Mouse (Mus musculus) E14TG2a.4 (cell line): ENCODE results near the gene Cyp26b1.

Source experiments
- H3K27me3 ChIP-seq: 2 replicates; pipeline ENCODE4 v1.6.1; 2014; ENCODE audit warnings: low read length, control low read depth; ENCODE audit not compliant: insufficient read depth
- H3K36me3 ChIP-seq: 2 replicates; pipeline ENCODE4 v1.6.1; 2014; ENCODE audit warnings: low read length, control low read depth; ENCODE audit not compliant: insufficient read depth
- H3K4me1 ChIP-seq: replicated peaks from 2 replicates; pipeline ENCODE4 v1.6.1; 2014; ENCODE audit warnings: low read depth, low read length, control low read depth
- H3K4me3 ChIP-seq: replicated peaks from 2 replicates; pipeline ENCODE4 v1.5.1; 2014; ENCODE audit warnings: mild to moderate bottlenecking, low read length
- H3K9me3 ChIP-seq: 2 replicates; pipeline ENCODE4 v1.6.1; 2014; ENCODE audit warnings: low read length, control low read depth
- CTCF ChIP-seq: conservative IDR thresholded peaks from 2 replicates; pipeline ENCODE4 v1.5.1; 2014; ENCODE audit warnings: low read length
- NANOG ChIP-seq: IDR thresholded peaks from 2 replicates; pipeline ENCODE4 v1.6.1; 2014; ENCODE audit warnings: borderline replicate concordance, low read length, mixed read lengths
- POU5F1 ChIP-seq: IDR thresholded peaks from 2 replicates; pipeline ENCODE4 v1.6.1; 2014; ENCODE audit warnings: low read length, borderline replicate concordance

Gene Cyp26b1

GRCm38 (mm10) chr6:84573905-84574660, 19.6 kb downstream of the Cyp26b1 start:
- H3K36me3 ChIP-seq = no peaks in the 10 kb centered on the region
- no peaks in the 10 kb centered on the region for H3K9me3 ChIP-seq
- peaks cover 34% of the 10 kb centered on the region for H3K4me1 ChIP-seq
- no peak for TF ChIP-seq POU5F1
- TF ChIP-seq CTCF = no peak
- TF ChIP-seq NANOG = no peak
- peak overlapping the region; percentile 68 for H3K4me3 ChIP-seq
- H3K27me3 ChIP-seq = peaks cover 83% of the 10 kb centered on the region

GRCm38 (mm10) chr6:84570039-84570438, 23.7 kb downstream of the Cyp26b1 start:
- Histone ChIP-seq H3K9me3 (no peaks in the 10 kb centered on the region), H3K36me3 (no peaks in the 10 kb centered on the region), H3K4me1 (peaks cover 39% of the 10 kb centered on the region), H3K4me3 (no peak overlapping the region), H3K27me3 (peaks cover 53% of the 10 kb centered on the region)
- TF ChIP-seq NANOG = no peak
- no peak for TF ChIP-seq POU5F1
- TF ChIP-seq CTCF = no peak

- no peaks in the 10 kb centered on the region for H3K9me3 ChIP-seq
- H3K27me3 ChIP-seq = peaks cover 49% of the 10 kb centered on the region
- no peaks in the 10 kb centered on the region for H3K36me3 ChIP-seq
- H3K4me1 ChIP-seq = peaks cover 35% of the 10 kb centered on the region
- no peak overlapping the region for H3K4me3 ChIP-seq
- no peak for TF ChIP-seq CTCF
- no peak for TF ChIP-seq NANOG
- no peak for TF ChIP-seq POU5F1
Observed at GRCm38 (mm10) chr6:84569590-84569989, 24.1 kb downstream of the Cyp26b1 start.

- Histone ChIP-seq H3K27me3 (peaks cover 49% of the 10 kb centered on the region), H3K9me3 (no peaks in the 10 kb centered on the region), H3K36me3 (no peaks in the 10 kb centered on the region), H3K4me1 (peaks cover 28% of the 10 kb centered on the region), H3K4me3 (no peak overlapping the region)
- TF ChIP-seq POU5F1 (no peak), CTCF (no peak), NANOG (no peak)
Observed at GRCm38 (mm10) chr6:84568880-84569279, 24.8 kb downstream of the Cyp26b1 start.

GRCm38 (mm10) chr6:84567696-84568095, 26.0 kb downstream of the Cyp26b1 start:
- no peak for TF ChIP-seq CTCF
- TF ChIP-seq NANOG = no peak
- TF ChIP-seq POU5F1 = no peak
- H3K36me3 ChIP-seq = no peaks in the 10 kb centered on the region
- H3K4me1 ChIP-seq = peaks cover 20% of the 10 kb centered on the region
- H3K9me3 ChIP-seq = no peaks in the 10 kb centered on the region
- no peak overlapping the region for H3K4me3 ChIP-seq
- peaks cover 48% of the 10 kb centered on the region for H3K27me3 ChIP-seq

- H3K4me3 ChIP-seq = no peak overlapping the region
- H3K4me1 ChIP-seq = peaks cover 20% of the 10 kb centered on the region
- H3K27me3 ChIP-seq = peaks cover 40% of the 10 kb centered on the region
- no peaks in the 10 kb centered on the region for H3K9me3 ChIP-seq
- no peaks in the 10 kb centered on the region for H3K36me3 ChIP-seq
- no peak for TF ChIP-seq CTCF
- TF ChIP-seq POU5F1 = no peak
- no peak for TF ChIP-seq NANOG
Observed at GRCm38 (mm10) chr6:84566825-84567224, 26.9 kb downstream of the Cyp26b1 start.

GRCm38 (mm10) chr6:84565245-84565644, 28.5 kb downstream of the Cyp26b1 start:
- H3K4me3 ChIP-seq = no peak overlapping the region
- peaks cover 10% of the 10 kb centered on the region for H3K4me1 ChIP-seq
- TF ChIP-seq NANOG = no peak
- TF ChIP-seq POU5F1 = no peak
- no peak for TF ChIP-seq CTCF
- H3K27me3 ChIP-seq = peaks cover 37% of the 10 kb centered on the region
- no peaks in the 10 kb centered on the region for H3K9me3 ChIP-seq
- no peaks in the 10 kb centered on the region for H3K36me3 ChIP-seq

GRCm38 (mm10) chr6:84562948-84563347, 30.8 kb downstream of the Cyp26b1 start:
- TF ChIP-seq CTCF (no peak), POU5F1 (no peak), NANOG (no peak)
- H3K36me3 ChIP-seq = no peaks in the 10 kb centered on the region
- H3K4me3 ChIP-seq = no peak overlapping the region
- H3K27me3 ChIP-seq = peaks cover 24% of the 10 kb centered on the region
- no peaks in the 10 kb centered on the region for H3K9me3 ChIP-seq
- H3K4me1 ChIP-seq = peaks cover 9% of the 10 kb centered on the region

- Histone ChIP-seq H3K9me3 (no peaks in the 10 kb centered on the region), H3K4me3 (no peak overlapping the region), H3K36me3 (no peaks in the 10 kb centered on the region), H3K4me1 (peaks cover 5% of the 10 kb centered on the region), H3K27me3 (peaks cover 26% of the 10 kb centered on the region)
- TF ChIP-seq POU5F1 (no peak), NANOG (no peak), CTCF (no peak)
Observed at GRCm38 (mm10) chr6:84561171-84561570, 32.5 kb downstream of the Cyp26b1 start.
